Mouse (Mus musculus) small intestine, adult 2 months (tissue): ENCODE results near the gene Tph2. TPM values are rescaled to one million over a fixed set of nuclear protein-coding genes. Genes with fewer than 3 reads are reported as not detected.

Experiments
- H3K27ac ChIP-seq: fragments of 200-500 bp; 2 replicates; pipeline ENCODE4 v1.5.1; 2012; ENCODE audit warnings: low read depth, low read length, control low read depth, inconsistent platforms; ENCODE audit not compliant: insufficient read depth
- H3K27me3 ChIP-seq: fragments of 200-500 bp; 2 replicates; pipeline ENCODE4 v1.6.1; 2012; ENCODE audit warnings: mild to moderate bottlenecking, moderate library complexity, low read length, inconsistent platforms; ENCODE audit not compliant: control insufficient read depth, insufficient read depth
- H3K36me3 ChIP-seq: fragments of 200-500 bp; 2 replicates; pipeline ENCODE4 v1.6.1; 2012; ENCODE audit warnings: mild to moderate bottlenecking, low read length, control low read depth, inconsistent platforms; ENCODE audit not compliant: control insufficient read depth, insufficient read depth
- H3K4me1 ChIP-seq: fragments of 200-500 bp; 2 replicates; pipeline ENCODE4 v1.6.1; 2012; ENCODE audit warnings: low read length, inconsistent platforms, mixed read lengths; ENCODE audit not compliant: control insufficient read depth, insufficient read depth, insufficient read length
- H3K4me3 ChIP-seq: fragments of 200-500 bp; 2 replicates; pipeline ENCODE4 v1.5.1; 2012; ENCODE audit warnings: low read depth, mild to moderate bottlenecking, control low read depth, inconsistent platforms, low read length, moderate library complexity
- CTCF ChIP-seq: fragments of 200-500 bp; IDR thresholded peaks from 2 replicates; pipeline ENCODE4 v1.5.1; 2012; ENCODE audit warnings: low read depth, mild to moderate bottlenecking, control low read depth, inconsistent platforms, low read length, moderate library complexity, mixed read lengths; ENCODE audit not compliant: insufficient replicate concordance, insufficient read length; ENCODE audit errors: extremely low read depth
- POLR2A ChIP-seq: fragments of 200-500 bp; IDR thresholded peaks from 2 replicates; pipeline ENCODE4 v1.6.1; 2012; ENCODE audit warnings: low read depth, mild to moderate bottlenecking, control low read depth, inconsistent platforms, low read length, moderate library complexity
- WGBS: fragments of 180-500 bp; shearing (Covaris S2); methylation state at CpG from one replicate; pipeline ENCODE4 v1.1.7; 2018; 5-methylcytosine and 5-hydroxymethylcytosine counted together
- polyA plus RNA-seq: library from polyadenylated mRNA; depleted of rRNA; stranded (reverse); fragments of >200 nt; gene quantifications from 2 replicates; pipeline ENCODE4 v1.2.3, GENCODE M21; 2012

The Tph2 gene
- polyA plus RNA-seq, 1 experiment = not detected

DNA sequence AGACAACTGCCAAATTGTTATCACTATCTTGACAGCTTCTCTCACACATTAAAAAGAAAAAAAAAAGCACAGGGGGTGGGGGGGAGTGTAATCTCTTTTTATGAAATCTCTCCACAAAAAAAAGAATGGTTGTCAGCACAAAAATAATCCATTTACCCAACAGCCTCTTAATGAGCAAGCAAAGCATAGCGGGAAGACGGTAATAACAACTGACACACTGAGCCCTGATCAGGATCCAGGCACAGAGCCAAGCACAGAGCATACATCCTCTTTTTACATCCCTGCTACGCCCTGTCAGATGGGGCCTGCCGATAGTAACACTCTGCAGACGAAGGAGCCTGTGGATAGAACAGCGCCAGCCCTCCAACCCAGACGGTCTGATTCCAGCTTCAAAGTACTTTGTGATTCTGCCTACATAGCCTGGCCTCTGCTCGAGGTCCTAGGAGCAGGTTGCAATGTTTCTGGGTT, 13.4 kb downstream of the Tph2 start:
- Histone ChIP-seq H3K4me1 (no peaks in the 10 kb centered on the region), H3K27me3 (no peaks in the 10 kb centered on the region), H3K27ac (no peak overlapping the region), H3K4me3 (no peak overlapping the region), H3K36me3 (no peaks in the 10 kb centered on the region)
- TF ChIP-seq POLR2A (no peak), CTCF (no peak)
- 31% methylated on average over 8 of the region's 8 CpGs for WGBS

DNA sequence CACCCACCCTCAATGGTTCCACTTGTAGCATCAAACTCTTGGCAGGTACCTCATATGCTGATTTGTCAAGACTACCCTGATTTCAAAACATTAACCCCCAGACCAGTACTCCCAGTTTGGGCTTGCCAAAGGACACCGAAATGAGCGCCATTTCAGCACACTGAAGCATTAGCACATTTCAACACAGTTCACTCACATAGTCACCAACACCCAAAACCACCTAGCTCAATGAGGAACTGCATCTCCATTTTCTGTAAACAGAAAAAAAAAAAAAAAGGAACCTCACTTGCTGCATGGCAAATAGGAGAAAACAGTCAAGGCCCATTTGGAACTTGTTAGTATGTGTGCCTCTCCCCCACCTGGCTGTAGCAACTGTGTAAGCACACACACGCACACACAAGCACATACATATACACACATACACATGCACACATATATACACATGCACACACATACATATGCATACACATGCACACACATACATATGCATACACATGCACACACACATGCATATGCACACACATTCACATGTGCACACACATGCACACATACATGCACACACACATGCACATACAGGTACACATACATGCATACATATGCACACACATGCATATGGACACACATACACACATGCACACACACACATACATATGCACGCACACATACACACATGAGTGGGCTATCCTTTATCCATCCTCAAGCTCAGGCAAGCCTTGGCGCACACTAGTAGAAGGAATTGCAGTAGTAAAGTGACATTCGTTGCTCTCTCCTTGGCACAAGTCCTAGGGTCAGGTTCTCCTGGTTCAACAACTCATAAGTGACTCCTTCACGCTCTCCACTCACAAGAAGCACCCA, 14.1 kb downstream of the Tph2 start:
- no peak overlapping the region for H3K4me3 ChIP-seq
- H3K27me3 ChIP-seq = no peaks in the 10 kb centered on the region
- H3K36me3 ChIP-seq = no peaks in the 10 kb centered on the region
- WGBS = 71% methylated on average over 7 of the region's 7 CpGs
- no peaks in the 10 kb centered on the region for H3K4me1 ChIP-seq
- H3K27ac ChIP-seq = no peak overlapping the region
- TF ChIP-seq POLR2A = no peak
- TF ChIP-seq CTCF = no peak

- 23% methylated on average over 9 of the region's 9 CpGs for WGBS
- Histone ChIP-seq H3K4me3 (no peak overlapping the region), H3K27me3 (no peaks in the 10 kb centered on the region), H3K36me3 (no peaks in the 10 kb centered on the region), H3K27ac (no peak overlapping the region), H3K4me1 (no peaks in the 10 kb centered on the region)
- TF ChIP-seq CTCF = no peak
- TF ChIP-seq POLR2A = no peak
Observed at GRCm38 (mm10) chr10:115169410-115169809, 15.4 kb downstream of the Tph2 start.

GRCm38 (mm10) chr10:115160289-115160688, 24.5 kb downstream of the Tph2 start:
- 68% methylated on average over 5 of the region's 5 CpGs for WGBS
- Histone ChIP-seq H3K4me1 (no peaks in the 10 kb centered on the region), H3K4me3 (no peak overlapping the region), H3K27ac (no peak overlapping the region), H3K36me3 (no peaks in the 10 kb centered on the region), H3K27me3 (no peaks in the 10 kb centered on the region)
- no peak for TF ChIP-seq CTCF
- TF ChIP-seq POLR2A = no peak

GRCm38 (mm10) chr10:115147308-115147707, 37.5 kb downstream of the Tph2 start:
- Histone ChIP-seq H3K4me3 (no peak overlapping the region), H3K27me3 (no peaks in the 10 kb centered on the region), H3K4me1 (no peaks in the 10 kb centered on the region), H3K36me3 (no peaks in the 10 kb centered on the region), H3K27ac (no peak overlapping the region)
- TF ChIP-seq POLR2A (no peak), CTCF (no peak)
- 69% methylated on average over 5 of the region's 5 CpGs for WGBS

- no peak for TF ChIP-seq POLR2A
- no peak overlapping the region for H3K27ac ChIP-seq
- no peaks in the 10 kb centered on the region for H3K4me1 ChIP-seq
- H3K4me3 ChIP-seq = no peak overlapping the region
- no peaks in the 10 kb centered on the region for H3K36me3 ChIP-seq
- 82% methylated on average over 8 of the region's 8 CpGs for WGBS
- H3K27me3 ChIP-seq = no peaks in the 10 kb centered on the region
Observed at GRCm38 (mm10) chr10:115146257-115146898, 38.4 kb downstream of the Tph2 start.

DNA sequence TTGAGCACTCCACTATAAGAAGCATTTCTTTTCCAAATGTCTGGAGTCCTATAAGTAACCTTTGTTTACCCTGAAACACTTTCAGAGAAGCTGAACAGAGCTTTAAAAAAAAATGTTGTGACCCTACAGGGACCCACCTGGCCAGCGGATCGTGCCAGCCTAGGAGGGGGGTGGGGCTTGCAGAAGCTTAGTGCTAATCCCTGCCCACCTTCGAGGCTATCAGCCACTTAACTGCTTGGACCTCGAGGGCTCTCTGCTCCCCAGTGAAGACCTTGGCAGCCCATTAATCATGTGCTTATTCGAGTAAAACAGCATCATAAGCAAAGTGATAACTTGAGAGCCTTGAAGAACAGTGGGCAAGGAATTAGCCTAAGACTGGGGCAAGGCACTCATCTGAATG, 40.3 kb downstream of the Tph2 start:
- Histone ChIP-seq H3K4me3 (no peak overlapping the region), H3K27ac (no peak overlapping the region), H3K27me3 (no peaks in the 10 kb centered on the region), H3K36me3 (no peaks in the 10 kb centered on the region), H3K4me1 (no peaks in the 10 kb centered on the region)
- 33% methylated on average over 5 of the region's 5 CpGs for WGBS
- TF ChIP-seq POLR2A = no peak
- no peak for TF ChIP-seq CTCF
